ENCODE assay signal across 7 mouse cellular contexts in the genomic region with DNA sequence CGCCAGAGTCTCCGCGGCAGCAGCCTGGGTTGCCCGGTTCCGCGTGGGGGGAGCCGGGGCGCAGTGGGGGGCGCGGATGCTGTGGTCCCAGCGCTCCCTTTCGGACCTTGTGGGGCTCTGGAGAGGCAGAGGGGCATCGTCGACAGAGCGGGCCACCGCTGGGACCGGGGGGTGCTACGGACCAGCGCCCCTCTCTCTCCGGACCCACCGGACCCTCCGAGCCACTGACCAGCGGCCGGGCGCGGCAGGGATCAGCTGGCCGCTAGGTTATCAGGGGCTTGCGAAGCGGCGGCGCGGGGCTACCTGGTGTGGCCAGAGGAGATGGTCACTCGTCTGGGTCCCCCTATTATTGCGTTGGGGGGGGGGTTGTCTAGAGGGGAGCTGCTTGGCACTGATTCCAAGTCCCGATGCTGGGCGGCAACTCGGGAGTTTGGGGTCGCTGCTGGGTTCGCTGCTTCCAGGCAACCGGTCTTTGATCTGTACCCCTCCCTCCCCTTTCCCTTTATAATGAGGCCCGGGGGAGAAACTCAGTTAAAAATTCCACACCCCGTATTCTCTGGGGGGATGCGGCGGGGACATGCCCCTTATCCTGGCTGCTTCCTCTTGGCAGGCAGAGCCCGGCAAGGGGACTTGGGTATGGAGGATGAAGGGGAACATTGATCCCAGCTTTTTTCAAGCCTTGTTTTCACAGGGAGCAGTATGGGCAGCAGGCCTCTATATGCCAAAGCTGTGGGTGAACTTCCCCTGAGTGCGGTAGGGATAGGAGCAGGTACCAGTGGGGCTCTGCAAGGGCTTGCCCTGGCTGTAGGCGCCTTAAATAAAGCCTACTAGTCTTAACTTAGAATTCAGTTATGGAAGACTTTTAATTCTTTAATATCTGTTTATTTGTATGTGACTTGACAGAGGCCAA. TPM values are rescaled to one million over a fixed set of nuclear protein-coding genes. Genes with fewer than 3 reads are reported as not detected.
A peak's percentile ranks its signal among the peaks of the same experiment; 100 is the strongest.
DNase-seq lines count a peak whose midpoint lies in the region; ATAC-seq lines count a peak whose summit lies in the region.

No protein-coding gene starts in this region.

- H3K9ac ChIP-seq in lung, embryonic 16.5 days (ENCODE audit: low read length): peak overlapping the region; percentile 51
- peak overlapping the region; percentile 75 for H3K9ac ChIP-seq in embryonic facial prominence, embryonic 11.5 days (replicated peaks; ENCODE audit: low read length)
- H3K9ac ChIP-seq in hindbrain, embryonic 16.5 days (ENCODE audit: low read depth, low read length): peak overlapping the region; percentile 98

- peaks cover 11% of the 10 kb centered on the region; the same call in 1 of the 2 replicates for H3K4me1 ChIP-seq in lung, embryonic 16.5 days (replicated peaks; ENCODE audit: control insufficient read depth, insufficient read depth, low read length)
- H3K4me1 ChIP-seq in embryonic facial prominence, embryonic 11.5 days (ENCODE audit: control insufficient read depth, insufficient read depth, low read length): no peaks in the 10 kb centered on the region
- H3K4me1 ChIP-seq in hindbrain, embryonic 16.5 days (ENCODE audit: control insufficient read depth, insufficient read depth, low read depth, low read length): peaks cover 33% of the 10 kb centered on the region

- peak overlapping the region; percentile 54 for H3K4me3 ChIP-seq in lung, embryonic 16.5 days (ENCODE audit: low read length)
- H3K4me3 ChIP-seq in embryonic facial prominence, embryonic 11.5 days (ENCODE audit: low read depth, low read length): peak overlapping the region; percentile 49
- peak overlapping the region; percentile 86 for H3K4me3 ChIP-seq in hindbrain, embryonic 16.5 days (ENCODE audit: low read length)

- peak overlapping the region; percentile 90 for H3K4me2 ChIP-seq in lung, embryonic 16.5 days (ENCODE audit: low read depth, low read length)
- H3K4me2 ChIP-seq in embryonic facial prominence, embryonic 11.5 days (ENCODE audit: low read depth, low read length): peak overlapping the region; percentile 91
- H3K4me2 ChIP-seq in hindbrain, embryonic 16.5 days (ENCODE audit: low read length): peak overlapping the region; percentile 77

- peaks cover under 1% of the 10 kb centered on the region; the same call in 1 of the 2 replicates for H3K9me3 ChIP-seq in lung, embryonic 16.5 days (ENCODE audit: control insufficient read depth, low read length)
- no peaks in the 10 kb centered on the region for H3K9me3 ChIP-seq in embryonic facial prominence, embryonic 11.5 days (replicated peaks; ENCODE audit: control insufficient read depth, low read length)
- H3K9me3 ChIP-seq in hindbrain, embryonic 16.5 days (ENCODE audit: control insufficient read depth, low read length): no peaks in the 10 kb centered on the region

- ATAC-seq in lung, embryonic 16.5 days (ENCODE audit: low read depth): peak; percentile 10; the same call in 1 of the 2 replicates
- peak; percentile 37 for ATAC-seq in embryonic facial prominence, embryonic 11.5 days (replicated peaks; ENCODE audit: insufficient number of reproducible peaks, low FRiP score, low TSS enrichment, low read depth)
- peak; percentile 18 for ATAC-seq in hindbrain, embryonic 16.5 days
- ATAC-seq in erythroid progenitor cell, adult 5-6 weeks (replicated peaks; ENCODE audit: low FRiP score, poor library complexity, severe bottlenecking): no peak

- H3K27me3 ChIP-seq in lung, embryonic 16.5 days (ENCODE audit: control insufficient read depth, insufficient read depth, low read depth, low read length): peaks cover 34% of the 10 kb centered on the region
- H3K27me3 ChIP-seq in embryonic facial prominence, embryonic 11.5 days (ENCODE audit: control insufficient read depth, insufficient read depth, low read length): peaks cover 6% of the 10 kb centered on the region
- no peaks in the 10 kb centered on the region for H3K27me3 ChIP-seq in hindbrain, embryonic 16.5 days (replicated peaks; ENCODE audit: control insufficient read depth, insufficient read depth, low read length)

- no peak for DNase-seq in lung, postnatal 36 days
- peak; percentile 31 for DNase-seq in embryonic facial prominence, embryonic 11.5 days (ENCODE audit: low spot score)
- peak; percentile 42 for DNase-seq in mesoderm, embryonic 11.5 days (ENCODE audit: low read depth, low spot score)
- no peak for DNase-seq in urinary bladder, adult 2 months (ENCODE audit: low spot score)

- no peaks in the 10 kb centered on the region for H3K36me3 ChIP-seq in lung, embryonic 16.5 days (ENCODE audit: control insufficient read depth, insufficient read depth, low read length)
- H3K36me3 ChIP-seq in embryonic facial prominence, embryonic 11.5 days (replicated peaks; ENCODE audit: control insufficient read depth, insufficient read depth, low read depth, low read length): no peaks in the 10 kb centered on the region
- H3K36me3 ChIP-seq in hindbrain, embryonic 16.5 days (ENCODE audit: control insufficient read depth, insufficient read depth, low read length): no peaks in the 10 kb centered on the region

- H3K27ac ChIP-seq in lung, embryonic 16.5 days (ENCODE audit: low read length): no peak overlapping the region
- H3K27ac ChIP-seq in embryonic facial prominence, embryonic 11.5 days (replicated peaks; ENCODE audit: low read depth, low read length): no peak overlapping the region
- peak overlapping the region; percentile 96 for H3K27ac ChIP-seq in hindbrain, embryonic 16.5 days (ENCODE audit: low read depth, low read length)

- WGBS in lung, embryonic 16.5 days: 2% methylated on average over 46 of the region's 47 CpGs
- WGBS in embryonic facial prominence, embryonic 11.5 days: 2% methylated on average over 45 of the region's 47 CpGs
- WGBS in hindbrain, embryonic 16.5 days: 1% methylated on average over 34 of the region's 47 CpGs

RNA-seq across cellular contexts. Expression of a gene that starts 1.0 kb away (rescaled TPM):
- 1.5 and 1.7 TPM in 2 replicates for polyA plus RNA-seq in lung, embryonic 16.5 days (2015; fragmentation: Nextera tagmentation; extraction: Ambion mirVana)
- polyA plus RNA-seq in embryonic facial prominence, embryonic 11.5 days (2014; fragmentation: Nextera tagmentation; extraction: Ambion mirVana): 18.3 and 20.7 TPM in 2 replicates
- polyA plus RNA-seq in hindbrain, embryonic 16.5 days (2015; fragmentation: Nextera tagmentation; extraction: Ambion mirVana): 173 and 186 TPM in 2 replicates
- not detected in 2 replicates for total RNA-seq in erythroid progenitor cell, adult 5-6 weeks (2015; ENCODE audit: low replicate concordance)
- 0.83 TPM in 1 of 2 replicates, not detected in the other for total RNA-seq in erythroid progenitor cell, adult 5-6 weeks (2017; ENCODE audit: low replicate concordance)
- 2.1 and 2.3 TPM in 2 replicates for polyA plus RNA-seq in urinary bladder, adult 2 months (2012; rRNA removed)

Comparison
In these comparisons a context has a peak if more than half of its experiments do, and no peak if none do; other contexts are left out.
1. DNase-seq: peak in embryonic facial prominence, embryonic 11.5 days (single experiment) and mesoderm, embryonic 11.5 days (single experiment); none in lung, postnatal 36 days (single experiment) and urinary bladder, adult 2 months (single experiment).
2. Peak in every context shown above with its lines, with median percentiles within 50 percentile points of each other: H3K4me2 ChIP-seq, H3K4me3 ChIP-seq and H3K9ac ChIP-seq.